Mouse (Mus musculus) embryonic facial prominence, embryonic 11.5 days (tissue): ENCODE measurements around the gene Fam19a2. TPM values are rescaled to one million over a fixed set of nuclear protein-coding genes. Genes with fewer than 3 reads are reported as not detected.

Experiments
- ATAC-seq: fragments of 200-750 bp; cut with Nextera tagmentation; replicated peaks from 2 replicates; pipeline ENCODE4 v1.8.0; 2017; ENCODE audit warnings: low read depth; ENCODE audit not compliant: insufficient number of reproducible peaks, low FRiP score, low TSS enrichment
- DNase-seq: peaks from one replicate; pipeline ENCODE4 v3.0.0-alpha.2; 2015; ENCODE audit warnings: low spot score
- H3K27ac ChIP-seq: fragments of 300-500 bp; sonication (generic); replicated peaks from 2 replicates; pipeline ENCODE4 v1.5.1; 2014; ENCODE audit warnings: mild to moderate bottlenecking, low read depth, low read length, control low read depth
- H3K27me3 ChIP-seq: fragments of 300-500 bp; sonication (generic); 2 replicates; pipeline ENCODE4 v1.6.1; 2014; ENCODE audit warnings: mild to moderate bottlenecking, low read length, moderate library complexity, mixed read lengths; ENCODE audit not compliant: control insufficient read depth, insufficient read depth
- H3K36me3 ChIP-seq: fragments of 300-500 bp; sonication (generic); replicated peaks from 2 replicates; pipeline ENCODE4 v1.6.1; 2014; ENCODE audit warnings: low read depth, mild to moderate bottlenecking, low read length, moderate library complexity, mixed read lengths; ENCODE audit not compliant: control insufficient read depth, insufficient read depth
- H3K4me1 ChIP-seq: fragments of 300-500 bp; sonication (generic); 2 replicates; pipeline ENCODE4 v1.6.1; 2014; ENCODE audit warnings: low read length, mixed read lengths; ENCODE audit not compliant: control insufficient read depth, insufficient read depth
- H3K4me2 ChIP-seq: fragments of 300-500 bp; sonication (generic); 2 replicates; pipeline ENCODE4 v1.6.1; 2014; ENCODE audit warnings: low read depth, mild to moderate bottlenecking, control low read depth, low read length, moderate library complexity
- H3K4me3 ChIP-seq: fragments of 300-500 bp; sonication (generic); 2 replicates; pipeline ENCODE4 v1.5.1; 2014; ENCODE audit warnings: low read depth, low read length, control low read depth
- H3K9ac ChIP-seq: fragments of 300-500 bp; sonication (generic); replicated peaks from 2 replicates; pipeline ENCODE4 v1.6.1; 2014; ENCODE audit warnings: mild to moderate bottlenecking, control low read depth, low read length
- H3K9me3 ChIP-seq: fragments of 300-500 bp; sonication (generic); replicated peaks from 2 replicates; pipeline ENCODE4 v1.6.1; 2016; ENCODE audit warnings: mild to moderate bottlenecking, low read length, inconsistent platforms, mixed read lengths; ENCODE audit not compliant: control insufficient read depth
- WGBS: fragments of 180-500 bp; shearing (Covaris S2); extraction: QIAGEN DNeasy Blood & Tissue Kit; methylation state at CpG from one replicate; pipeline ENCODE4 v1.1.7; 2014; 5-methylcytosine and 5-hydroxymethylcytosine counted together
- polyA plus RNA-seq: library from polyadenylated mRNA; unstranded; fragments of >200 nt; fragmentation: Nextera tagmentation; extraction: Ambion mirVana; gene quantifications from 2 replicates; pipeline ENCODE4 v1.2.1, GENCODE M21; 2014

Fam19a2 gene
- polyA plus RNA-seq, 1 experiment from 2014 or later = 8.2 TPM

DNA sequence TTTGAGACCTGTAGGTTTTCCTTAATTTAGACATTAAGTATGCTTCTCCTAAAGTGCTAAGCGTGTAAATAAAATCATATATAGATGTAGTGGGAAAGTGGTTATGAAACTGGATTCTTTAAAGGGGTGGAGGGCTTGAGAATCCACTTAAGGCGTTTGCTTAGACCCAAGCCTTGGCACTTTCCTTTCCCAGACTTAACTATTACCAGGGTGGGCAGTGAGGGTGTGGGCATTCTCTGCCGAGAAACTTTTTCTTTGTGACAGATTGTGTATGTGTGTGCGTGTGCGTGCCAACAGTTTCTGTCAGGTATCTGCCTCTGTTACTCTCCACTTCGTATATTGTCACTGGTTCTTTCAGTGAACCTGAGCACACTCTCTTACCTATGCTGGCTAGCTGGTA, 257.4 kb downstream of the Fam19a2 start:
- no peaks in the 10 kb centered on the region for H3K27me3 ChIP-seq
- H3K36me3 ChIP-seq = no peaks in the 10 kb centered on the region
- WGBS = 90% methylated on average over 6 of the region's 6 CpGs
- no peaks in the 10 kb centered on the region for H3K4me1 ChIP-seq
- H3K9me3 ChIP-seq = no peaks in the 10 kb centered on the region
- no peak overlapping the region for H3K4me3 ChIP-seq
- no peak overlapping the region for H3K27ac ChIP-seq
- ATAC-seq (no peak), DNase-seq (no peak)
- no peak overlapping the region for H3K4me2 ChIP-seq
- H3K9ac ChIP-seq = no peak overlapping the region

DNA sequence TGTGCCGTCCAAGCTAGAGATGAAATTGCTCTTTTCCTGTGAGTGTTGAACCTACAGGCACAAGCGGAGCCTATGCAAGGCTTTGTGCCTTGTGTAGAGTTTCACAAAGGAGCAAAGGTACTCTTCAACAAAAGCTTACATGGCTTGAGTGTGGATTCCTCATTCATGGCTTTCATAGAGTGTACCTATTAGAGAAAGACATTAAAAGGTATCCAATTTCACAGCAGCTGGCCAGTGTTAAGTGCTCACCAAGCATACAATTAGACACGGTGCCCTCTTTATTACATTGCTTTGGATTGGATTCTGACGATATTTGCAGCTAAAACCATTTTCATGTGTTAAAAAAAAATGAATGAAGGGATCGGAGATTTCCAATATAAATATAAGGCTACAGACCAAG, 261.6 kb downstream of the Fam19a2 start:
- H3K9me3 ChIP-seq = no peaks in the 10 kb centered on the region
- WGBS = 63% methylated on average over 5 of the region's 5 CpGs

DNA sequence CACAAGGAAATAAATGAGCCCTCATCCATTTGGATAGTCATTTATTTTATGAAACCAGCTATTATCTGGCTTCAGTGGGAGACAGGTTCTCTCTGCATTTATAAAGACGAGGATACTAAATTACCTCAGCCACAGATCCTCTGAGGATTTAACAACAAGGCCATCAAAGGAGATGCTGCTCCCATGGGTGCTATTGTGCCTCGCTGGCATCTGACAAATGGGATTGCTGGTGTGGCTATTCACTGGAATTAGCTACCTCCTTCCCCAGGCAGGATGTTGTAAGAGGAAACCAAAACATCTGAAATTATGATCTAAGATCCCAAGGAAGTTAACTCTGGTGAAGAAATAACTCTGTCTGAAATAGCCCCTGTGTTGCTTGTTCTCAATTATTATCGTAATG, 262.3 kb downstream of the Fam19a2 start:
- Histone ChIP-seq H3K4me2 (no peak overlapping the region), H3K27me3 (no peaks in the 10 kb centered on the region), H3K27ac (no peak overlapping the region), H3K9ac (no peak overlapping the region), H3K36me3 (no peaks in the 10 kb centered on the region), H3K9me3 (no peaks in the 10 kb centered on the region), H3K4me1 (no peaks in the 10 kb centered on the region), H3K4me3 (no peak overlapping the region)
- DNase-seq (no peak), ATAC-seq (no peak)
- 52% methylated on average over 3 of the region's 3 CpGs for WGBS

More for the DNA sequence above, 261.6 kb downstream of the Fam19a2 start:
- no peak overlapping the region for H3K9ac ChIP-seq
- H3K4me1 ChIP-seq = no peaks in the 10 kb centered on the region
- ATAC-seq (peak; percentile 73; the same call in 1 of the 2 replicates), DNase-seq (peak; percentile 33)
- H3K27me3 ChIP-seq = no peaks in the 10 kb centered on the region
- no peak overlapping the region for H3K4me2 ChIP-seq
- H3K36me3 ChIP-seq = no peaks in the 10 kb centered on the region
- no peak overlapping the region for H3K4me3 ChIP-seq
- no peak overlapping the region for H3K27ac ChIP-seq

DNA sequence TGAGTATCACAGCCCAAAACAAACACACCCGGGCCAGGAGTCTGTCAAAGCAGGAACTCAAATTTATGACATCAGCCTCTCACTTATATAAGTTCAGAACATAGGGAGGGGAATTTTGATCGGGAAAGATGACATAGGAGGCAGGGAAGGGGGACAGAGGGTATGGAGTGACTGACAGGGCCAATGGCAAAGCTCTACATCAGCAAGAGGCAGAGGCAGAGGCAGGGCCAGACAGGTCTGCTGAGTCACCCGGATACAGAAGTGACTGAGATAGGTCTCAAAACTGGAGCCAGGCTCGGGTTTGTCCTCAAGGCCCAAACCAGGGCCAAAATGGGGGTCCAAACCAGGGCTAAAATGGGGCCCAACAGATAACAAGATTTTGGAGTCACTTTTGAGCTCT, 272.3 kb downstream of the Fam19a2 start:
- Histone ChIP-seq H3K27ac (no peak overlapping the region), H3K9me3 (no peaks in the 10 kb centered on the region), H3K36me3 (no peaks in the 10 kb centered on the region), H3K4me3 (no peak overlapping the region), H3K9ac (no peak overlapping the region), H3K4me1 (no peaks in the 10 kb centered on the region), H3K27me3 (no peaks in the 10 kb centered on the region), H3K4me2 (no peak overlapping the region)
- no peak for DNase-seq
- ATAC-seq = no peak
- 78% methylated on average over 4 of the region's 4 CpGs for WGBS

DNA sequence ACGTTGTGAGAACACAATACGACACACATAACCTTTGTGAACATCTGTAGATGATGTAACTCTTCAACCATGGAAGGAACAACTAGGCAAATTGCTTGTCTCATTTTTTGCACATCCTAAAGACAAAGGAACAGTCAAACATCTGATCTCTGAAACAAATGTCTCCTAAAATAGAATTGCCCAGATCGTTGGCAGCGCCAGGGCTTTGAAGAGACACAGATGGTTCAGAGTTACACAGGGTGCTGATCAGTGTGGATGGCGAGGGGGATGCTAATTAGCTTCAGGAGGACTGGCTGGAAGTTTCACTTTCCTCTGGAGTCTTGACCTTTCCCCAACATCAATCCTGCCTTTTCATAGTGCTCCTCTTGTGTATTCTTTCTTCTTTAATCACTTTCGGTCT, 284.6 kb downstream of the Fam19a2 start:
- no peak overlapping the region for H3K27ac ChIP-seq
- H3K4me2 ChIP-seq = no peak overlapping the region
- DNase-seq (no peak), ATAC-seq (no peak)
- H3K9me3 ChIP-seq = no peaks in the 10 kb centered on the region
- H3K4me3 ChIP-seq = no peak overlapping the region
- H3K9ac ChIP-seq = no peak overlapping the region
- H3K27me3 ChIP-seq = no peaks in the 10 kb centered on the region
- no peaks in the 10 kb centered on the region for H3K4me1 ChIP-seq
- no peaks in the 10 kb centered on the region for H3K36me3 ChIP-seq
- 70% methylated on average over 6 of the region's 6 CpGs for WGBS

DNA sequence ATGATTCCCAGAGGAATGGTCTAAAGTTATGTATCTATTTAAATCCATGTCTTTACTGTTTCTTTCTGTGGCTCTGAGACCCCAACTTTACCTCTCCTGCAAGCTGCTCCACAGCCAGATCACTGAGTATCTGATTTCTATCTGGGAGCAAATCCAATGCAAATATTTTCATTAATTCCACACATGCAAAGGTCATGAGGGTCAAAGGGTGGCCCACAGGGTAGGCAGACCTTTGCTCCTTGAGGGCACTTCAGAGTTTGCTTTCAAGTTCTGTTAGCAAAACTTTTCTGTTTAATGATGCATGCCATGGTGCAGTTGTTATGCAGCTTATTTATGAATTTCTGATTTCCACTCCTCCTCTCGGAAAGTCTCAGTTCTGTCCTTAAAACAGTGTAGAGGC, 303.9 kb downstream of the Fam19a2 start:
- DNase-seq = peak; percentile 56

DNA sequence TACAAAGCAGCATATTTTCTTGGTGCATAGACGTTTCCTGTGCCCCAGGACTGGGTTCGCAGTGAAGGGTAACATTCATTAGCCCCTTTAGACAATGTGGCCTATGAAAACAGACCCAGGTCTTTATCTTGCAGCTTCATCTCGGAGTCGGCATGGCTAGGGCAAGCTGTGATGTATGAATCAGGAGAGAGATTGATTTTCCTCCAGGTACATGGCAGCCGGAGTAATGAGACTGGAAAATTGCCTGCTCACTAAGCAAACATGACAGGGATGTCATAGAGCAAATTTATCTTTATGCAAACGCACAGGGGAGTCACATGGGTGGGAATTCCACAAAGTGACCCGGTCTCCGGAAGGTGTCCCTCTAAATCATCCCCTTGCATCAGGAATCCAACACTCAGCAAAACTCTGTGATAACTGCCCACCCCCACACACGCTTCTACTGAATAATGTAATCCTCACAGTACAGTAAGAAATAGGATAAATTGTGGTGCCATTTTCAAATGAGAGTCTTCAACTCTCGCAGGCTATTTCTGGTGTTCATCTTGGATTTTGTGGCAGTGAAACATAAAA, 306.9 kb downstream of the Fam19a2 start:
- H3K27ac ChIP-seq = no peak overlapping the region
- no peak for ATAC-seq
- no peaks in the 10 kb centered on the region for H3K9me3 ChIP-seq

More for the DNA sequence above, 303.9 kb downstream of the Fam19a2 start:
- Histone ChIP-seq H3K27me3 (no peaks in the 10 kb centered on the region), H3K27ac (no peak overlapping the region), H3K4me3 (no peak overlapping the region), H3K9me3 (no peaks in the 10 kb centered on the region), H3K4me1 (no peaks in the 10 kb centered on the region), H3K4me2 (no peak overlapping the region), H3K36me3 (no peaks in the 10 kb centered on the region), H3K9ac (no peak overlapping the region)
- ATAC-seq = no peak
- WGBS = 57% methylated on average over 1 of the region's 1 CpGs

DNA sequence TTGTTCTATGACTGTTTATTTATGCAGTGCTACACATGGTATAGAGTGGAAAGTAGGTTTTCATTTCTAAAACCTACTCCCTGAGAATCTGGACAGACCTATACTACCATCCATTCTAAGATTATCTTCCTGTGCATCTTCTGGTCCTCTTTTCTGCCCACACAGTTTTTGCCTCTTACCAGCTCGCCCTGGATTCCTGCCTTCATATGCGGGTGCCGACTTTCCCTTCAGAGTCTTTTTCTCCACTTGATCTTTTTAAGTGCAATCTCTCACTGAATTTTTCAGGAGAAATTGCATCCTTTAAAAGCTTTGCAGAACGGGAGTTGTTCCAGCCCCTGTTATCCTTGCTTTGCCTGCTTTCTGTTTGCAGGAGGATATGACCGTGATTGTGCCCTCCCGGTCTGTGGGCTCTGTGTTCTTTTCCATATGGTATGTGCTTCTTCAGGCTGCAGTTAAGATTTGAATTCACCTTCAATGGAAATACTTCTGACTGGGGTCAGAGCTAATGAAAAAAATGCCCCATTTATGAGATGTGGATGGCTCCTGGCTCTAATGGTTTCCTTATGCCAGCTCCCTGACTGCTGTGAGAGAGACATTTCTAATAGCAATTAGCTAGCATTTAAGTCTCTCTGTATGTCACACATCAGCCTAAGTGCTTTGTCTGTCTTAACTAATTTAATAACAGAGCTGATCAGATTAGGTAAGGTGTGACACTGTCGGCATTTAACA, 308.7 kb downstream of the Fam19a2 start:
- no peaks in the 10 kb centered on the region for H3K27me3 ChIP-seq
- DNase-seq (peak; percentile 81), ATAC-seq (no peak)
- H3K4me1 ChIP-seq = no peaks in the 10 kb centered on the region
- H3K4me2 ChIP-seq = no peak overlapping the region
- H3K27ac ChIP-seq = no peak overlapping the region; the same call in 1 of the 2 replicates
- no peaks in the 10 kb centered on the region for H3K36me3 ChIP-seq
- H3K9me3 ChIP-seq = no peaks in the 10 kb centered on the region
- no peak overlapping the region for H3K9ac ChIP-seq
- H3K4me3 ChIP-seq = no peak overlapping the region
- 40% methylated on average over 7 of the region's 7 CpGs for WGBS

More for the DNA sequence above, 306.9 kb downstream of the Fam19a2 start:
- no peak for DNase-seq
- Histone ChIP-seq H3K4me1 (no peaks in the 10 kb centered on the region), H3K9ac (no peak overlapping the region), H3K4me2 (no peak overlapping the region), H3K27me3 (no peaks in the 10 kb centered on the region), H3K36me3 (no peaks in the 10 kb centered on the region), H3K4me3 (no peak overlapping the region)
- 52% methylated on average over 10 of the region's 10 CpGs for WGBS
